Mouse (Mus musculus): ENCODE measurements around the gene Misp.

GRCm38 (mm10) chr10:79851653-79852052 lies 30.9 kb downstream of the Misp start:
- TF ChIP-seq TCF12 (IDR thresholded peaks at IDR 0.05; ENCODE audit: low read depth, low read length), result no peak
- TF ChIP-seq HCFC1 (IDR thresholded peaks at IDR 0.05; ENCODE audit: low read depth, low read length), result no peak
- TF ChIP-seq MEF2A (IDR thresholded peaks at IDR 0.05; ENCODE audit: borderline replicate concordance, low read depth, low read length), result no peak
- TF ChIP-seq MYC (IDR thresholded peaks at IDR 0.05; ENCODE audit: low read depth, low read length), result 0 out of 2 replicates have a peak, but pooled peaks have one; percentile 9
- TF ChIP-seq TBP (conservative IDR thresholded peaks at IDR 0.05; ENCODE audit: low read depth, low read length), result no peak
- no peak for TF ChIP-seq UBTF (IDR thresholded peaks at IDR 0.05; ENCODE audit: low read depth, low read length)

All from CH12.LX (cell line).